Mouse (Mus musculus): ENCODE data around the gene Fgfr1op2.

DNA sequence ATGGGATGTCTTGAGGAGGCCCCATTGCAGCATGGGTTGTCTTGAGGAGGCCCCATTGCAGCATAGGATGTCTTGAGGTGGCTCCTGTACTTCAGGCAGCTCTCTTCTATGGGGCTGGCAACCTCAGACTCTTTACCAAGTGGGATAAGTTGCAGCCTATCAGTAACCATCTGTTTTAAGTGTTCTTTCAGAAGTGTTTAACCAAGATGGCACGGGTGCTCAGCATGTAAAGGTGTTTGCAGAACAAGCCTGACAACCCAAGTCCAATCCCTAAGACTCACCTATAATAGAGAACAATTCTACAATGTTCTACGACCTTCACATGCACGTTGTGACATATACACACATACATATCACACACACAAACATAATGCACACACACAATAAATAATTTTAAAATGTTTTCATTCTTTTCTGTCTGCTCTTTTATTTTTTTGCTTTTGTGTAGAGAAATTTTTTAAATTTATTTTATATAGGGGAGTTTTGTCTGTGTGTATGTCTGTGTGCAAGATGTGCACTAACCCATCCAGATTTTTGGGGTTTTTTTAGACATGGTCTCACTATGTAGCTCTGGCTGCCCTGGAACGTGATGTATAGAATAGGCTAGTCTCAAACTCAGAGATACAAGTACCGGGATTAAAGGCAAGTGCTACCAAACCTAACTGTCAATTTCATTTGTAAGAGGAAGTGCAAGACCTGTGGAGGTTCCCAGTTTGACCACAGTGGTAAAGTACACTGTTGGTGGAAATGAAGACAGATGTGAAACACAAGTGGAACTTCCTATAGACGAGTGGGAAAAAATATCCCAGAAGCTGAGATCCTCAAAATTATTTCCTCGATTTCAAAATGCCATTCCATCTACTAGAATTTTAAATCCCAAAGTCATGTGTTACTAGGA, 63.3 kb downstream of the Fgfr1op2 start:
- TF ChIP-seq CTCF (IDR thresholded peaks at IDR 0.05; ENCODE audit: borderline replicate concordance, insufficient read depth, low read length) = no peak
- TF ChIP-seq POLR2A (IDR thresholded peaks at IDR 0.05; ENCODE audit: low read depth, low read length) = no peak
